Mouse (Mus musculus) urinary bladder, postnatal 14 days (tissue): ENCODE results near the gene Cit.

Source experiments
- DNase-seq: peaks from one replicate; pipeline ENCODE4 v3.0.0; 2021; ENCODE audit warnings: low spot score

Gene Cit

DNA sequence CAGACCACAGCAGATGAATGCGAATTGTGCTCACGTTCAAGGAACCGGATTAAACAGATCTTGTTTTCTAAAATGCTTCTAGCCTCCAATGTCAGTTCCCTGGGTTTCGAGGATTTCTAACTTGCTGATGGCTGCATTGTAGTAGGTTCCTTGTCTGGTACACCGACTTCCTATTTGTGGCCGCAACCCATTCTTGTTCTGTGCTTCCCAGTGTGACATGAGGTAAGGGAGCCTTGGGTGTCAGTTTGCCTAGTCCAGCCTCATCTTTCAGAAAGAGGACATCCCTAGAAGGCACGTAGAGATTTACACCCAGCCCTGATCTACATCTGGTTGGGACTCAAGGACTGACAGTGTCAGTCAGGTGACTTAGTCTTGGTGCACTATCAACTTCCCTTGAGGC is 166.6 kb downstream of the Cit start:
- DNase-seq: no peak

DNA sequence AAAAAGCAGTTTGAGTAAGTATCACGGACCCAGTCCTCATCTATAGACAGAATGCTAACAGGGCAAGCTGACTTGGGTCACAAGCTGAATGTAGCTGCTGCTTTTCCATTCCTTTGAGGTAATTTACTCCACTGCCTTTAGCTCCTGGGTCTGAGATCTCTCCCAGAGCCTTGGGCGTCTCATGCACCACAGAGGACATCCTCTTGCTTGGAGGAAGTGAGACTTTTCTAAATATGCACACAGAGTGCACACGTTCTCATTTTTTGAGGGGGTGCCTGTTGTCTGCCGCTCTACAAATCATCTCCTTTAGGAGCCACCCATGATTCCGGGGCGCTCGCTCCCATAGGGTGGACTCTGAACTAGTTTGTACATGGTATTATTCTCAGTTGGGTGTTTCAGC is 167.4 kb downstream of the Cit start:
- no peak for DNase-seq

DNA sequence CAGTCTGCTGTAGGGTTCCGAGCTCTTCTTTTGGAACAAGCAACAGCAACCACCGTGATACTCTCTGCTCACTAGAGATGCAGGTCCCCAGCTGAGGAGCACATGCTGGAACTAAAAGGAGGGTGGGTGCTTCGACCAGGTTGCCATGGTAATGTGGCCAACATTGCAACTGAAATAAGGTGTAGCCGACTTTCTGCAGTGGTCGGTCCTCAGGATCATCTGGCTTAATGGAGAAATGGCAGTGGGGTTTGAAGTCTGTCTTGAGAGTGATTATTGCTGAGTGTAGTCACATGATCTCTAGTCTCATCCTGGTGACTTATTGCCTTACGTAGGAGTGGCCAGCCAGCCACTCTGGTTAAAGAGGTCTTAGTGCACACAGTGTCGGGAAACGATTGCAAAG is 168.7 kb downstream of the Cit start:
- no peak for DNase-seq

DNA sequence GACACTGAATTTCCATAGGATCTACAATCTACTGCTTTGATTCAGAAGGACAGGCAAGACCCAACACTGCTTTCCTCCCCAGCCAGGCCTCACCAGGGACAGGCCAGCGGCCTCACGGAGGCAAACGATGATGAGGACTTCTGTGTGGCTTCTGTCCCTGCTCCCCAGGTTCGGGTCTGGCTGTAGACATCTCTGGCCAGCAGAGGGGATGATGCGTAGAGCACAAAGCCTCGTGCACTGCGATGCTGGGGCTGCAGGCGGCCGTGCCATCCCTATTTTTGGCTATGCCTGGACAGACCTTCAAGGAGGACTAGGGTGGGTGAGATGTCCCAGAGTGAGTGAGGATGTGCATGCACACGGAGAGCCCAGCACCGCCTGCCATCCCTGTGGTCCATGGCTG is 169.2 kb downstream of the Cit start:
- DNase-seq: no peak

DNA sequence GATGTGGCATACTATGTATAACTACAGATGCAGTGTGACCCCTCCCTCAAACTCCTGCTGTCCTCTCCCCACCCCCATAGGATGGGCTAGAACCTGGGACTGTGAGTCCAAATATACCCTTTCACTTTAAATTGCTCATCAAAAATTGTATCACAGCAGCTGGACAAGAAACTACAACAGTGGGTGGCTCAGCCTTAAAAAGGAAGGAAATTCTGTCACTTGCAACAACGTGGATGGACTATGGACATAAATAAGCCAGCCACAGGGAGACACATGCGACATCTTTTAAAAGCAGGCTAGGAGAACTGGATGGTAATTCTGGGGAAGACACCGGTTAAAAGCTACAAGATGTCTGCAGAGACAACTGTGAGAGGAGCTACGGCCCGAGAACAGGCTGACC is 171.5 kb downstream of the Cit start:
- no peak for DNase-seq

DNA sequence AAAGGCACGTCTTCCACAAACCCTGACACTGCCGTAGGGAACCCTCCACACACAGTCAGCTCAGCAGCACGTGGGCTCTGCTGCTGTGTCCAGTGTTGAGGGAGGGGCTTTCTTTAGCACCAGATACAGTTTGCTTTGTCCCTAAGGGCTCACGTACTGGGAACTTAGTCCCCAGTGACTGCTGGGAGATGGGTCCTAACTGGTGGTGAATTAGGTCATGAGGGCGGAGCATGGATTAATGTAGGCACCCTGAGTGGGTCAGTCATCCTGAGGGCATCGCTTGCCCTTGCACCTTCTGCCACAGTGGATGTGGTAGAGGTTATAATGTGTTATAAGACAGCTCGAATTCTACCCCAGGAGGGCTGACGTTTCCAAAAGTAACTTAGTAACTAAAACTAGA is 172.3 kb downstream of the Cit start:
- no peak for DNase-seq

DNA sequence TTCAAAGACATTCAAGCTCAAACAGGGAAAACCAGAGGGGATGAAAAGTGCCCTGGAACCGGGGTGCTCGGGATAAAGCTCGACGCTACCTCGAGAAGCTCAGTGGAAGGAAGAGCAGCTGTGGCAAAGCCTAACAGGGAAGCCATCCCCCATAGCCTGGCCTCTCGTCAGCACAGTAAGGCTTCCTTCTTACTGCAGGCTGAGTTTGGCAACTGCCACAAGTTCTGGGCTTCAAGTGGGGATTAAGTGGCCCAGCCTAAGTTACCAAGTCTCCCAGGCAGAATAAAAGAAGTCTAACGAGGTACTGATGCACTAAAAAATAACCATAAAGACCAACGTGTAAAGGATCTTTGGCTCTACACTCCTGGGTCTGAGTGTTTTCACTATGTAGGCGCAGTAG is 173.1 kb downstream of the Cit start:
- DNase-seq: no peak

DNA sequence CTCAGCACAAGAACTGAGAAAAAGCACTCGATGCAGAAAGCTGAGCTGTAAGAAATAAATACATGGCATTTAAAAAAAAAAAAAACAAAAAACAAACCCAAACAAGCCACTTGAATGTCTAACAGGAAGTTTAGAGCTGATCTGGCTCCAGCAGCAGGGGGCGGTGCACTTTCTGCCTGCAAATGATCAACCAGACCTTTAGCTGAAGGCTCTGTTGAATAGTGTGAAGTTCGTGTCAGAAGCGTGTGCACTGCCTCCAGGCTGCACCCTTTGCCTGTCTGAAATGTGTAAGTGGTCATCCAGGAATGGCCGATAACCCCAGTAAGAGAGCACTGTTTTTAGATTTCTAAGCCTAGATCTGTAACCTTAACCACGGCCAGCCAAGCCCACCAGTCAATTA is 173.7 kb downstream of the Cit start:
- DNase-seq: peak; percentile 32

DNA sequence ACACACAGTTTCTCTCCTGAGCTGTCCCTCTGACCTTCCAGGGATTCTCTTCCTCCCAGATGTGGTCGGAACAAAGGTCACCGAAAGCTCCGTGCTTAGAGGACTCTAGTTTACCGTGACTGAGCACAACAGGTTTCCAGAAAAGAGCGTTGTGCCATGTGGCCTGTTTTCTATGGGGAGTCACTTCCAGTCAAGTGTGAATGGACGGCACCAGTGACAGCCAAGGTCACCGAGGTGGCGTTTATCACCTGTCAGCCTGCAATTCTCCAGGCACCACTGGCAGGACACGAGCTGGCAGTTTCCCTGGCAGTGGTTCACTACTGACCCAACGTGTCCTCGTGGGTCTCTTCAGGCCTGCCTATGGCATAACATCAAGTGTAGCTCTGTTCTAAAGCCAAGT is 174.3 kb downstream of the Cit start:
- no peak for DNase-seq

DNA sequence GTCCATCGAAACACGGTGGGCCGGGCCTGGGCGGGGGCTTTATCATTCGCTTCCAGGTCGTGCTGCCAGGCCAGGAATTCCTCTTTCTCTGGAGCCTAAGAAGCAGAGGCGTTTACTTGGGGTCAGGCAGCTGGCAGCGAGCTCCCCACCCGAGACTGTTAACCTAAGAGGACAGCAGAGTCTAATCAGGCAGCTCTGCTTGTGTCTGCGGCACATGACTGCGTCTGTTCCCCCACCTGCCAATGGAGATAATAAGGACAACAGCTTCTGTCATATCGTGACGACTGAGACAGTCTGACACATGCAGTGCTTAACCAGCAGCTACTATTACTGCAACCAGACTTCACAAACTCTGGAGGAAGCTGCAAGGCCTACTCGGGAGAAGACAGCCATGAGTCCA is 176.5 kb downstream of the Cit start:
- no peak for DNase-seq

DNA sequence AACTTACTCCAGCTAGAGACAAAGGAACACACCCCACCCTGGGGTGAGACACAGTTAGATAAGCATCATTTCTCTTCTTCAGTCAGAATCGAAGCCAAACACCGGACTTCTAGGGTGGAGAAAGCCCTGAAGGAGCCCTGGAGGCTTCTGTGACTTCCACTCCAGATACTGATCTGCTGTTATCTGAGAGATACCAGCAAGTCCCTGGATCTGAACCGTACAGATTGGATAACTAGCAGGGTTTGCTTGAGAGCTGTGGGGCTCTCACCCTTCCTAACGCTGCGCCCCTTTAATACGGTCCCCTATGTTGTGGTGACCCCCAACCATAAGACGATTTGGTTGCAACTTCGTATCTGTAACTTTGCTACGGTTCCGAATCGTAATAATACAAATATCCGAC is 177.1 kb downstream of the Cit start:
- DNase-seq: no peak

DNA sequence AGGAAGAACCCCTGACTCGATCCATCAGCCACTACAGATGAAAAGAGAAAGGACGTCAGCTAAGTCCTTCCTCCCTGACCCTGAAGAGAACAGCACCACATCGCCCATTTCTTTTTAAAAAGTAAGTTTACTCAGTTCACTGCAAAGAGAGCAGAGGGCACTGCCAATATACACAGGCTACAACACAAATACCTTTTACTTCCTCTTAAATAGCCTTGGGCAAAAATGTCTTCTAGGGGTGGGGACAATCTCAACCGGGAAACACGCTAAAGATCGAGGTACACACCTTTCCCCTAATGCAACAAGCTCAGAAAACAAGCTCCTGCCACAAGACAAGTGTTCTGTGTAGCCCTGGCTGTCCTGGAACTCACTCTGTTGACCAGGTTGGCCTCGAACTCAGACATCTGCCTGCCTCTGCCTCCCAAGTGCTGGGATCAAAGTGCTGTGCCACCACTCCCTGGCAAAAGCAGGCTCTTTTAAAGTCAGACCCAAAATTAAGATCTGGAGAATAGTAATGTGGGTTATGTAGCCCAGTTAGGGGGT is 177.7 kb downstream of the Cit start:
- peak; percentile 19 for DNase-seq

DNA sequence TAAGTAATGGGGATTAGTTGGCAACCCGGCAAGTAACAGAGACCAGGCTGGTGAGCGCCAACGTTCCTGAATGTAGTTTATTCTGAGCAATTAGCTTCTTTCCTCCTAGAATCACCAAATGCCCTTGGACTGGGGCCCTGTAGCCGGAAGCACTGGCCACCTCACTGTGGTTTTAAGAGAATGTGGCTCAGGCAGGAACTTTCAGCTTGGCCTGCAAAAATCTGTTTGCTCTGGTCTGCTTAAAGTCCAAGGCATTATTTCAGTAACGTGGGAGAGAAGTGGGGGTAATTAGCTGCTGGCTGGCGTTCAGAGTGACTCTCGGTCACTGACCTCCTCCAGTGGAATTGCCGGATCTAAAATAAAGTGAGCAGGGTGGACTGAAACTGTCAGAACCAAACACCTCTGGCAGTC is 178.2 kb downstream of the Cit start:
- peak; percentile 24 for DNase-seq

DNA sequence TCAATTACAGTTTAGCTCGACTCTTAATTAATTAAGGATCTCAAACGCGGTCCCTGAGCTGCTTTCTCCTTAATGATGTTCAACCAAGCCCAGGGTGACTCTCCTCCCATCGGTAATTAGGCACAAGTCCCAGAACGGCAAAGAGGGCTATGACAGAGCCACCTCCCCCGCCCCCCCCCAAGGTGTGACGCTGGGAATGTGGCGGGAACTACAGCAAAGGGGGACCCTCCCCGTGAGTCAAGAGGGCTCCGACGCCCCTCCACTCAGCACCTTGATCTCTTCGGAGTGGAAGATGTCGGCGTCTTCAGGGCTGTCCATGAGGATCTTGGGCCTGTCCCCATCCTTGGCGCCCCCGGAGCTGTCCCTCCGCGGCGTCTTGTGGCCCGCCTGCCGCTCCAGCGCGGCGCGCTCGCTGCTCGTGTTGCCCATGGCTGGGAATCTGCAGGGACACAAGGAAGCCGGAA is 178.8 kb downstream of the Cit start:
- no peak for DNase-seq

DNA sequence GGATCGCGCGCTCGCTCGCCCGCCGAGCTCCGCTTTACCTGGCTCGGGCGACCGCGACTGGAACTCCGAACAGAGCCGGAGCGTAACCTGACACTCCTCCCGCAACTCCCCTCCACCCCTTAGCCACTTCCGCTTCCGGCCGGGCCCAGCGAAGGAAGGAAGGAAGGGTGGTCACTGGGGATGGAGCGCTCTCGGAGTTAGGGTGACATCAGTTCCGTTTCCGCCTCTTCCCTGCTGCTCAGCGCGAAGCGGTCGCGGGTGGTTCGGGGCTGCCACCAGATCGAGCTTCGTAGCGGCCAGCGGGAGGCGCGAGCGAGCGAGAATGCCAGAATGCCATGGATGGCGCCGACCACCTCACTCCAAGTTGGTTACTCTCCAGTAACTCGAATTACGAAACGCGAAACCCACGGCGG is 179.3 kb downstream of the Cit start, which contains the start of gene Prkab1:
TSS of gene Prkab1 (minus strand) at position 182 of the 413 bp plus-strand sequence.
- DNase-seq: peak; percentile 95

DNA sequence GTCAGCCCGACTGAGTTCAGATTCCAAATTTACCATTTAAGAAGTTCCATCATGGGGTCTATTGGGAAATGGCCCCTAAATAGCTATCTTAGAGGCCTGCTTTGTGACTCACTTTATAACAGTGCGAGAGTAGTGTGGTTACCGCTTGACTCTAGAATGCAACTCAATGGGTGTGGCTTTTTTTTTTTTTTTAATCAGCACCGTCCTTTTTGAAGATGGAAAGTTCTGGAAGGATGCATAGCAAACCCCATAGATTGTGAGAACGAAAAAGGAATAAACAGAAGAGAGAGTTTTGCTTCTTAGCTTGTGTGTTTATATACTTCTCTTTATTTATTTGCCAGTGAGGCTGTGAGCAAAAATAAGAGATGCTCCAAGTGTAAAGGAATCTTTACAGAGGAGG is 181.0 kb downstream of the Cit start:
- no peak for DNase-seq

DNA sequence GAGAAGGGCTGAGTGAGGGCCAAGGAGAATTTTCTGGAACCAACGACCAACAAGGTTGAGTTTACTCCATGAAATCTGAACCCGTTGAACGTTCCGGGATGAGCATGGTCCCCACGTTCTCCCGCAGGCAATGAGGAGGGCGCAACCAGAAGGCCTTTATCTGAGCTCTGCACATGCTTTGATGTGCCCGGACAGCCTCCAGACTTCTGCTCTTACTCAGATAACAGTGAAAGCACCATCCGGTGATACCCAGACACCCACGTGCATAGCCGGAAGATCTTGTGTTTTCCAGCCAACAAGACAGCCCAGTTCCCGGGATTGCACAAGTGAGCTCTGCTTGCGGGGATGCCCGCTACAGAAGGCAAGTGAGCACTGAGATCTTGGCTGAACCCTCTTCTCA is 181.5 kb downstream of the Cit start:
- no peak for DNase-seq

DNA sequence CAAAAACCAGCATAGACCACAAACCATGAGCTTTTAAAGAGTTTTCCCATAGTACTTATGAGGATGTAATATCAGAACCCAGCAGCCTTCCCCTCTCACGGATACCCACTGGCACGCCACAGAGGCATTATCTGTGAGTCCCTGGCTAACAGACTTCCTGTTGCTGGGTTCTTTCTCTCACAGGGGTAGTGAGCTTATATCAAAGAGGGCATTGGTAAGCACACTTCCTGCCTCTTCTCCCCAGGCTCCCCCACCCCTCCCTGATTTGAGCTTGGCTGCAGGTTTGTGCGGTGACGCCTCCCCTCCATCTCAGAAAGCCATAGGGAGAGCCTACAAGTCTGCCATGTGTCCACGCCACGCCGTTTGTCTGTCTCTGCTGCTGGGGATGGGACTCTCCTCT is 184.0 kb downstream of the Cit start:
- no peak for DNase-seq

DNA sequence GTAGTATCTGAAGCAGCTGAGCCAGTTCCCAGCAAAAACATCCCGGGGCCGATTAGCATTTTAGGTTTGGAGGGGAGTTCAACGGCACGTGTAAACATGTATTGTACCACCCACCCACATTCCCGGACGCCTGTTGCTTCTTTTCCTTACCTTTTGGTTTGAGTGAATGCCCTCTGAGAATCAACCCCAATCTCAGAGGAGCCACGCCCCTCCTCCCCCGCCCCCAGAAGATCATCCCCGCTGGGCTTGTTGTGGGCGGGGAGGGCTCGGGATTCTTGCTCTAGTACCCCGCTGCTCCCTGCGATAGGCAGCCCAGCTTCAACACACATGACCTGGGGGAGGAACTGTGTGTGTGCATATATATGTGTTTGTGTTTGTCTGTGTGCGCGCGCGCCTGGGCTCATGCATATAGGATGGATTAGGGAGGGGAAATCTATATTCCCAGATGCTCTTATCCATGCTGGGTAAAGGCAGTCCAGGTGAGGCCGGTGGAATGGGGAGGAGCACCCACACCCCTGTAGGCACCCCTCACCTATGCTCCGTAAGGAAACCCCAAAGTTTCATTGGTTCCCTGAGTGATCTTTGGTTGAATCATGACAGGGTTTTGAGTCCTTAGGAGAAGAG is 185.6 kb downstream of the Cit start:
- DNase-seq: no peak

DNA sequence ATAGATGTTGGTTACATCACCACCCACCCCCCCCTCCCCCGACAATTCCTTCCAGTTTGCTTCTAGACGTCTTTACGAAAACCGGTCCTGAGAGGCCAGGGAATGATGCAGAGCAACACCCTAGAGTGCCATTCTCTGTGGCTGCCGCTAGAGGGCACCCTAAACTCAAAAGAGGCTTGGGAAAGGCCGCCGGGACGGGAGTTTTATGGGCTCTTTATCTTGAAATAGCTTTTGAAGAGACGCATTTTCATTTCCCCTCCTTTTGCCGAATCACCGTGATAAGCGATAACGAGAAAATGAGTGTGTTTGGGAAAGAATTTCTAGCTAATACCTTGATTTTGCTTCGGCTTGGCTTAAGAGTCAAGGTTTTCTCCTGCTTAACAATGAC is 186.1 kb downstream of the Cit start:
- DNase-seq: peak; percentile 76

DNA sequence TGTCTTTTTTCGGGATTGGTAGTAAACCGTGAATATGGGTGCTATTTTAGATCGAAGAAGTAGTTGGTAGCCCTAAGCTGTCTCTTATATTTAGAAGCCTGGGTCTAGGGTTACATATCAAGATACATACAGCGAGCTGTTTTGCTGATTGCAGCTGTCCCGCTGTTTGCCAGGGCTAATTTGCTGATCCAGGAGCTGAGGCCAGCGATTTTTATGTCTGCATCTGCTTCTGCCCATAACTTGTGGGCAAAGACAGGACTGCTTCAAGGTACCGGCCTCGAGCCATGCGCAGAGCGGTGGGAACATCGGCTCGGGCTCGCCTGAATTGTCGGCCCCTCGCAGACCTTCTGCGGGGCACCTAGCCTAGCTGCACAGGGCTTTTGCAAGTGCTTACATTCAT is 191.4 kb downstream of the Cit start:
- DNase-seq: no peak

DNA sequence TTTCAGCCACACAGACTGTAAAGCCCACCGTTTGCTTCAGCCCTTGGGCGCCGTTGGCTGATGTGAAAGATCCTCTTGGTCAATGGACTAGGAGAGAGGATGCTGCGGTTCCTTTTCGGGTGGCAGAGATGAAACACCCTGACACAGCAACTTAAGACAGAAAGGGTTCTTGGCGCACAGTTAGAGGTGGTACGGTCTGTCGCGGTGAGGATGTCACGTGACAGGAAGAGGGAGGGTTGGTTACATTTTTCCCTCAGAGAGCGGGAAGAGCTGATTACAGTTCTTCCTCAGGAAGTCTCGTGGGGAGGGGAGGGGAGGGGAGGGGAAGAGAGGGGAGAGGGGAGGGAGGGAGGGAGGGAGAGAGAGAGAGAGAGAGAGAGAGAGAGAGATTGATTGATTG is 192.7 kb downstream of the Cit start:
- no peak for DNase-seq

DNA sequence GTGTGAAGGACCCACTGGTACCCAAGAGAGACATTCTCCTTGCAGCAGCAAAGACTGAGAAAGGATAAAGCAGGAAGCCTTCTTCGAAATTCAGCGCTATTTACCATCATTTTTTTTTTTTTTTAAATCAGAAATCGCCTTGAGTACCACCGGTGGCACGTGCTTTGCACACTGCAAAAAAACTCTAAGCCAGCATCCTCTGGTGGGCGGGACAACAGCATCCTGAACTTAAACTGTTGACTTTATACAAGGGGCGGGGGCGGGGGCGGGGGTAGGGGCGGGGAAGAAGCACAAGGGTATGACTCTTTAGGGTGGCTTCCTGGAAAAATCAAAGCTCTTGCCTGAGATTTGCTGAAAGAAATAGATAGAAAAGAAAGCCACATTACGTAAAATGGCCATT is 194.6 kb downstream of the Cit start:
- DNase-seq: no peak

DNA sequence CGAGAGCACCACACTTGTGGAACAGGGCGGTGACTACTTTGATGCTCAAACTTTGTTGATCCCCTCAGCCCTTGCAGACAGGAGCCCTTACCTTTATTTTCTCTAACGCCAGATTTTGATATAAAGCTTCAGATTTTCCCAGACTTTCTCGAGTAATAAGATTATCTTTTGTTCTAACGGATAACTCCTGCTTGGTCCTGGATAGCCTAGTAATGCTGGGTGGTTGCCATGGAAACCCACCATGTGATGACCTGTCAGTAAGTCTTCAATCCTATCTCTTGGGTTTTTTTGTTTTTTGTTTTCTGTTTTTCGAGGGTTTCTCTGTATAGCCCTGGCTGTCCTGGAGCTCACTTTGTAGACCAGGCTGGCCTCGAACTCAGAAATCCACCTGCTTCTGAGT is 197.2 kb downstream of the Cit start:
- DNase-seq: no peak
